Mouse (Mus musculus) T-helper 2 cell (primary cell): ENCODE results near the gene Pdia4.
"Not testable (repeated sequence)": the region's sequence is repeated elsewhere in the genome, so short reads cannot be mapped to it uniquely, and the experiment has no call there.

Experiments used
- in situ Hi-C: fragments of 300-600 bp; cut with MboI, MseI; formaldehyde crosslinking; loops from one replicate; pipeline ENCODE4 v1.15.1; 2025; ENCODE audit warnings: high pct_unique_total_duplicates

Pdia4 gene

GRCm38 (mm10) chr6:47813257-47813878 lies at the start of gene Pdia4:
TSS of gene Pdia4 (minus strand) at chr6:47813430.
- in situ Hi-C loops, result no loop called here

GRCm38 (mm10) chr6:47857729-47858128 lies 44.5 kb upstream of the Pdia4 start:
- in situ Hi-C loops, result not testable (repeated sequence)

GRCm38 (mm10) chr6:47857241-47857640 lies 44.0 kb upstream of the Pdia4 start:
- in situ Hi-C loops, result no loop called here

- in situ Hi-C loops, result no loop called here
Measured at GRCm38 (mm10) chr6:47845779-47846178, 32.5 kb upstream of the Pdia4 start.

- in situ Hi-C loops, result no loop called here
Measured at GRCm38 (mm10) chr6:47842337-47842736, 29.1 kb upstream of the Pdia4 start.

DNA sequence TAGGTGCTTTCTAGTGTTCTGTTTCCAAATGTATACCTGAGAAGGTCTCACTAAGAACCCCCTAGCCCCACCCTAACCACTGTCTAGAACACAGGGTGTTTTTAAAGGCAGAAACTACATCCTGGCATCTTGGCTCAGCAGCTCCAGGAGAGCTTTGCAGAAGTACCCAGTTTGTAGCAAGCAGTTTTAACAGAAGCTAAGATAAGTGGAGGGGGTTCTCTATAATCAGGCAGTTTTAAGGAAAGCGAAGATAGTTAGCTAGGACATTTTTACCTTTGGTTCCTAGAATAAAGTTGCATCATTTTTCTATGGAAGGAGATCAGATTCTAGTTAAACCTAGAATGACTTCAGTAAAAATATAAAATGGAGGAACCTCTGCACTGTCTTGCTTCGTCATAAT lies 28.6 kb upstream of the Pdia4 start:
- in situ Hi-C loops, result no loop called here

- in situ Hi-C loops, result no loop called here
Measured at GRCm38 (mm10) chr6:47841077-47841476, 27.8 kb upstream of the Pdia4 start.

GRCm38 (mm10) chr6:47837630-47838029 lies 24.4 kb upstream of the Pdia4 start:
- in situ Hi-C loops, result no loop called here

- in situ Hi-C loops, result no loop called here
Measured at GRCm38 (mm10) chr6:47835984-47836521, 22.8 kb upstream of the Pdia4 start.

DNA sequence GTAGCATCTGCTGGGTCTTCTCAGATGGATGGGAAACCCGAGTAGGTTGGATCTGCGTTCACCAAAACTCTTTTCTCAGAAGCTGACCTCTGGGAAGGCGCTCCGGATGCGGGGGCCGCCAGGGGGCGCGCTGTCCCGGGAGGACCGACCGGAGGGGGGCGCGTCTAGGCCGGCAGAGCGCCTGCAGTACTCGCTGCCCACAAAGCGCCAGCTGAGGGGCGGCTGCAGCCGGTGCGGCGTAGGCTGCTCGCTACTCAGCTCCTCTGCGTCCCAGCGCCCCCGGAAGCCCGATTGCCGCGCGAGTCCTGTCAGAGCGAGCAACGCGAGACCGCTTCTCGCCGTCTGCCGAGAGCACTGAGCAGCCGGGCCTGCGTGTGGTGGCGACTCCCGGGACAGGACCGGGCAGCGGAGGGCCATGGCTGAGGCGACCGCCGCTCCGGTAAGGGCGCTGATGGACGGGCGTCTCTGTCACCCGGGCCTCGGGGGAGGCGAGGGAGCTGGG lies 22.3 kb upstream of the Pdia4 start, which contains the start of gene Zfp398:
Gene Zfp398, plus strand, starts transcription at position 180 of the 502 bp plus-strand sequence.
- in situ Hi-C loops, result no loop called here

- in situ Hi-C loops, result no loop called here
Measured at GRCm38 (mm10) chr6:47832220-47832619, 19.0 kb upstream of the Pdia4 start.

DNA sequence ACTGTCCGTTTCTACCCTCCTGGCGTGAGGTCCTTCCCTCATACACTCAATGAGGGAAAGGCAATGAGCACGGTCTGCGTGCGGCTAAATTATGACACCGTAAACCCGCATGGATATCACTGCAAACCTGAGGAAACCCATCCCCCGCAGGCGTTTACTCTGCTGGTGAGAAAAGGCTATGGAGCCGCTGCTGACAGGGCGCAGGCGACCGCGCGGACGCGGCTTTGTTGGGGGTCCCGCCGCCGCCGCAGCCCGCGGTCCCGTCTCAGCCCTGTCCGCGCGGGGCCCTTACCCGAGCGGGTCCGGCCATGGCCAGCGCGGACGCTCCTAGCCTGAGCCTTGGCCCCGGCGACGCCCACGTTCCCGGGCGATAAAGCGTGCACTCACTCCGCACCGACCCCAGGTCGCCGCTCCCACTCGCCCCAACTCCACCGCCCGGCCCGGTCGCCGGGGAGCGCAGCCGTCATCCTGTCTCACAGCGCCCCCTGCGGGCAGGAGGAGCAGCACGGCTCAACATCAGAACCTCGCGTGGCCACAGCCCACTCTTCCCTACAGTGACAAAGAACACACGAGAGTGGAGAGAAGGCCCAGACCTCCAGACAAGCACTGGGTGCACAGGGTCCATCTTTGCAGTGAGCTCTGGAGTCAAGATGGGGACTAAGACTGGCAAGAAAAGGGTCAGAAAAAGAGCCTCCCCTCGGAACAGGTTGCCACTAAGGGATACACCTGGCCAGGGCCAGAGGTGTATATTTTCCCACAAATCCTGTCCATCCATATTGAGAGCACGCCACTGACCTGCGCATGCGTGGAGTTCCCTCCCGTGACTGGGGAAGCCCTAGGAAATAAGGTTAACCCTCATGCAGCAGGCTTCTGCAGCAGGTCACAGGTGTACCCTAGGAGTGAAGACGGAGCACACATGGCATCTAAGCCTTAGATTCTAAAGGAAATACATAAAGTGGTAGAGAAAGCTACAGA lies 17.2 kb upstream of the Pdia4 start, which contains the start of gene Zfp786:
Gene Zfp786, minus strand, starts transcription at position 764 of the 975 bp plus-strand sequence.
- in situ Hi-C loops, result no loop called here

DNA sequence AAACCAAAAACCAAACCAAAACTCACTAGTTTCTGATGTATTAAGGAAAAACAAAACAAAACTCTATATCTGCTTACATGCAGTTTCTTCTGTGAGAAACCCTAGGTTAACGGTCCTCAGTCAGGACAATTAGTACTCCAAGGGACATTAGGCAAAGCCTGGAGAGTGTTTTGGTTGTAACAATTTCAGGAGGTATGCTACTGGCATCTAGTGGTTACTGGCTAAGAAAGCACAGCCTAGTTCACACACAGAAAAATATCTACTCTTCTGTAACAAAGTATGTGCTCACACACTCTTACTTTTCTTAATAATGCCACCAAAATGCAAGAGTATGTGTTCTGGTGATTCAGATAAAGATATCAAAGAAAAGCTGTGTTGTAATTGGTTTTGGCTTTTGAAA lies 15.7 kb upstream of the Pdia4 start:
- in situ Hi-C loops, result loop anchor here (5.0 kb wide), 1 partner anchor 37 kb away; no protein-coding TSS in a partner anchor

- in situ Hi-C loops, result loop anchor here (5.0 kb wide), 1 partner anchor 35 kb away; no protein-coding TSS in a partner anchor
Measured at GRCm38 (mm10) chr6:47827462-47827861, 14.2 kb upstream of the Pdia4 start.

DNA sequence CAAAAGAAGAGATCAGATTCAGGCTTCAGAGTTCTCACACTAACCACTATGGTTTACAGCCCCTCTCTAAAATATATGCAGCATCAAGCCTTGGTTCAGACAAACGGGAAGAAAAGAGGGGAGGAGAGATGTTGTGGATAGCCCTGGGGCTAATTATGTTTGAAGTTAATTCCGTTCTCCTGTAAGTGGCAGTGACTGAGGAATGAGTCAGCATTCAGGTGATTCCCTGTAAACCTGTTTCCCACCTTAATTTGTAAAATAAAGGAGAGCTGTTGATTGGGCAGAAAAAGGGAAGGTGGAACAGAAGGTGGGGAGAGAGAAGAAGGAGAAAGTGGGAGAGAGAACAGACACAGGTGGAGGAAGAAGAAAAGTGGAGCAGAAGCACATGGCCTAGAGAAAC lies 11.0 kb upstream of the Pdia4 start:
- in situ Hi-C loops, result no loop called here

GRCm38 (mm10) chr6:47821776-47822175 lies 8.5 kb upstream of the Pdia4 start:
- in situ Hi-C loops, result no loop called here

- in situ Hi-C loops, result no loop called here
Measured at GRCm38 (mm10) chr6:47821236-47821635, 8.0 kb upstream of the Pdia4 start.

DNA sequence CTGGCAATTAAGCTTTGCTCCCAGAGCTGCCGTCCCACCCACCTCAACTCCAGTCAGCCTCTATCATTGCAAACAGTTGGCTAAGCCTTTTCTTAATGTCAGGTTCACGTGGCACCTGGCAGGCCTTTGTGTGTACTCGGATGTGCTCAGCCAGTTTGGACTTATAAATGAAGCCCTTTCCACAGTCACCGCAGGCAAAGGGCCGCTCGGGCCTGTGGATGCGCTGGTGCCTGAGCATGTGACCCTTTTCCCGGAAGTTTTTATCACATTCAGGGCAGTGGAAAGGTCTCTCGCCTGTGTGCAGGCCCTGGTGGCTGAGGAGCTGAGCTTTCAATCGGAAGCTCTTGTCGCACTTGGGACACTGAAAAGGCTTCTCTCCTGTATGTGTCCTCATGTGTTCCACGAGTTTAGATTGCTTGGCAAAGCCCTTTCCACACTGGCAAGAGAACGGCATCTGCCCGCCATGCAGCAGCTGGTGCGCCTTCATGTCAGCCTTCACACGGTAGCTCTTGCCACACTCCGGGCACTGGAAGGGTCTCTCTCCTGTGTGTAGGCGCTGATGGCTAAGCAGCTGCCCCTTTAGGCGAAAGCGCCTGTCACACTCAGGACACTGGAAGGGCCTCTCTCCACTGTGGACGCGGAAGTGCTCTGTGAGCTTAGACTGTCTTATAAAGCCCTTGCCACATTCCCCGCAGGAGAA lies 6.5 kb upstream of the Pdia4 start:
- in situ Hi-C loops, result no loop called here

DNA sequence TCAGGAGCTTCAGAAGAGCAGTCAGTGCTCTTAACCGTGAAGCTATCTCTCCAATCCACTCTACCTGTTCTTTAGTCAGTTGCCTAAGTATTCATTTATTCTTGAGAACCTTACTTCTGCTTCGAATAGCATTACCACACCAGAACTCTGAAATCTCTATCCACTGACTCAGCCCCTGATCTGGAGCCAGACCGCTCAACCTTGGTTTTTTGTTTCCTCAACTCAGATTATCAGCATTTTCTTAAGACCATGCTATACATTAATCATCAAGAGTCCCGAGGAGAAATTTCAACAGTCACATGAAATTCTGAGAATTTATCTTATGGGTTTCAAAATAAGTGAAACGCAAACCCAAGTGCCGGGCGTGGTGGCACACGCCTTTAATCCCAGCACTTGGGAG lies 5.5 kb upstream of the Pdia4 start:
- in situ Hi-C loops, result no loop called here

GRCm38 (mm10) chr6:47816151-47816550 lies 2.9 kb upstream of the Pdia4 start:
- in situ Hi-C loops, result no loop called here

DNA sequence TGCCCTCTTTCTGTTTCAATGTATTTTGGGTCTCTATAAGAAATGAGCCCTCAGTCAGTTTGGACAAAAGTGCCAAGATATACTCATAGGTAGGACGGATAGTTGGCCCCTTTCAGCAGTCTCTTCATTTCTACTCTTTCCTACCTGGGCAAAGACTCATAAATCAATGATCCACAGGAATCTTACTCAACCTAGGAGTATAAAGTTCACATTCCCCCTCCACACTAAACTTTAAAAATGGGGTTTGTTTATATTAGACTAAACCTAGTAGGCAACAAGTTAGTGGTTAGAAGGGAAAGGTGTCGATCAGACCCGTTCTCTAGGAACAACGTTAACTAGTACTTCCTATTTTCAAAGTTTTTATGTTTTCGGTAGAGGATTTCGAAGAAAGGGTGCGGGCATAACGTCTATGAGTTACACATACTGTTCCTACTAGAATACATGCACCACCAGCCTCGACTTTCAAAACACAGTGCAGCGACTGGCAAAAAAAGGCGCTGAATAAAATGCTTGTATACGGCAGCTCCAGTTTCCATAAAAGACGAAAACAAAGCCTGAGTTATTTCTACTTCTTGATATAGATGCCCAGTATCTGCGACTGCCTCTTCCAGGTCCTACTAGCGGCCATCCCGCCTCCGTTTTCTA lies 837 bp downstream of the Pdia4 start:
- in situ Hi-C loops, result no loop called here
